Mouse (Mus musculus): ENCODE results near the gene Zranb3. TPM values are rescaled to one million over a fixed set of nuclear protein-coding genes. Genes with fewer than 3 reads are reported as not detected.

Gene Zranb3
- total and polyA plus RNA-seq, 2 experiments from 2014 or later: 2.7 to 4.1 TPM

DNA sequence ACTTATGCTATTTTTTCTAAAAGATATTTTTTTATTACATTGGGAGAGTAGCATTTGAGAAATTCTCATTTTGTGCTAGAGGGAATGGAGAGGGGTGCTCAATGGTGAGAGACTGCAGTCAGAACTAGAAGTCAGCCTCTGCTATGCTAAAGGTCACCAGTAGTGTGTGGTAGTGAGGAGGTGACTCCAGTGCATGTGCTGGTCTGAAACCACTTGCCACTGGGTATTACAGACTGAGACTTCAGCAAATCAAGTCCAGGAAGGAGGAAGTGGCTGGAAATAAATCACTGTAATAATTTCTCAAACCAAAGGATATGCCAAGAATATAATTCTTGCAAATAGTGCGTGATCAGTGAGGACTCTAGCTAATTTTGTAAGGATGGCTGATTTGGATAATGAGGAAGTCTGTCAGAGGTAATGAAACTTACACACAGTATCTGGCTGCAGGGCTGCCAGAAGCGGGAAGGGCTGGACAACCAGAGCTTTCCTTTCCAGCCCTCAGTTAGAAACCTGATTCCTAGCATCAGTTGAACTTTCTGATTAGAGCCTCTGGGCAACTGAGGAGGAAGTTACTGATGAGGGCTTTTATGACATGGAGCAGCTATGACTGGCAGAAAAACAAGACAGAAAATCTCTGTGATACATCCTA lies 121.8 kb downstream of the Zranb3 start:
- no peak overlapping the region for H3K4me2 ChIP-seq (ENCODE audit: low read depth)
- no peak overlapping the region for H3K9ac ChIP-seq
- DNase-seq (no peak), ATAC-seq (no peak)
- 65% methylated on average over 2 of the region's 2 CpGs for WGBS
- no peak overlapping the region for H3K27ac ChIP-seq (ENCODE audit: low read depth, low read length)
- H3K36me3 ChIP-seq (ENCODE audit: insufficient read depth): no peaks in the 10 kb centered on the region
- no peaks in the 10 kb centered on the region for H3K27me3 ChIP-seq (ENCODE audit: insufficient read depth, low read length)
- no peak; the same call in 1 of the 2 replicates for TF ChIP-seq CTCF (IDR thresholded peaks at IDR 0.05; ENCODE audit: low read depth)
- H3K9me3 ChIP-seq (ENCODE audit: low read length): no peaks in the 10 kb centered on the region
- no peak overlapping the region for H3K4me3 ChIP-seq (ENCODE audit: low read depth, low read length)
- no peaks in the 10 kb centered on the region for H3K4me1 ChIP-seq (ENCODE audit: insufficient read depth)

DNA sequence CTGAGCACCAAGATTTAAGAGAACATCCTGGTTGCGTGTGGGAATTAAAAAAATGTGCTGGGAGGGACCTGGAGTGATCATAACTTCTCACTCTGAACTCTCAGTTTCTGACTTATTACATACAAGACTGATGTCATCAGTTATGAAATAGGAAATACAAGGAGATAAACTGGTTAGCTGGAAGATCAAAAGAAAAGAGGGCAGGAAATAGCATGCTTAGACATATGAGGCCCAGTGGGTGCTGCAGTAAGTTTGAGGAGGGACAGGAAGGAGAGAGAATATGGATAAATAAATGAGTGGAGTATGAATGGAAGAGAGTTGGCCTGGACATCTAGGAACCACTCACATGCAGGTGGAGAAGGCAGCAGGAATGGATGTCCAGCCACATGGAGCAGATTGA lies 124.7 kb downstream of the Zranb3 start:
- WGBS: 95% methylated on average over 1 of the region's 1 CpGs
- Histone ChIP-seq H3K4me1 (ENCODE audit: insufficient read depth) (no peaks in the 10 kb centered on the region), H3K27me3 (ENCODE audit: insufficient read depth, low read length) (no peaks in the 10 kb centered on the region), H3K9ac (no peak overlapping the region), H3K9me3 (ENCODE audit: low read length) (no peaks in the 10 kb centered on the region), H3K4me2 (ENCODE audit: low read depth) (no peak overlapping the region), H3K36me3 (ENCODE audit: insufficient read depth) (no peaks in the 10 kb centered on the region), H3K27ac (ENCODE audit: low read depth, low read length) (no peak overlapping the region), H3K4me3 (ENCODE audit: low read depth, low read length) (no peak overlapping the region)
- no peak for TF ChIP-seq CTCF (IDR thresholded peaks at IDR 0.05; ENCODE audit: low read depth)
- DNase-seq: no peak
- no peak for ATAC-seq

DNA sequence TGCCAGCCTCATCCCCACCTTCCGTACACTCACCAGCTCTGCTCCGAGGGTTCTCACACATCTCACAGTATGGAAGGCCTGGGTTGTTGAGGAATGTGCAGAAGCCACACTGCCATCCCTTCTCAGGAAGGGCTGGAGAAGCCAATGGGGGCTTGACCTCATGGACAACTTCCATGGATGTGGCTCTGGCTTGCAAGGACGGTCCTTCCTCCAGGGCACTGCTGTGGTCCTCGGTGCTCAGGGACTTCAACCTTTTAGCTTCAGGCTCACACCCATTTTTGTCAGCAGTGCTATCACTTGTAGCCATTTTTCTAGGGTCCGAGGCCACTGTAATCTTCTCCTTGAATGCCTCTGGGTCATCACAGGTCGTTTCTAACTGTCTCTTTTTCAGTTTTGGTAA lies 126.7 kb downstream of the Zranb3 start:
- no peaks in the 10 kb centered on the region for H3K36me3 ChIP-seq (ENCODE audit: insufficient read depth)
- H3K27ac ChIP-seq (ENCODE audit: low read depth, low read length): peak overlapping the region; percentile 31; the same call in 1 of the 2 replicates
- no peak overlapping the region for H3K4me3 ChIP-seq (ENCODE audit: low read depth, low read length)
- H3K9me3 ChIP-seq (ENCODE audit: low read length): no peaks in the 10 kb centered on the region
- TF ChIP-seq CTCF (IDR thresholded peaks at IDR 0.05; ENCODE audit: low read depth): no peak
- no peaks in the 10 kb centered on the region for H3K4me1 ChIP-seq (ENCODE audit: insufficient read depth)
- 85% methylated on average over 6 of the region's 6 CpGs for WGBS
- H3K4me2 ChIP-seq (ENCODE audit: low read depth): no peak overlapping the region
- no peak overlapping the region for H3K9ac ChIP-seq
- ATAC-seq: no peak
- no peaks in the 10 kb centered on the region for H3K27me3 ChIP-seq (ENCODE audit: insufficient read depth, low read length)
- DNase-seq: no peak

DNA sequence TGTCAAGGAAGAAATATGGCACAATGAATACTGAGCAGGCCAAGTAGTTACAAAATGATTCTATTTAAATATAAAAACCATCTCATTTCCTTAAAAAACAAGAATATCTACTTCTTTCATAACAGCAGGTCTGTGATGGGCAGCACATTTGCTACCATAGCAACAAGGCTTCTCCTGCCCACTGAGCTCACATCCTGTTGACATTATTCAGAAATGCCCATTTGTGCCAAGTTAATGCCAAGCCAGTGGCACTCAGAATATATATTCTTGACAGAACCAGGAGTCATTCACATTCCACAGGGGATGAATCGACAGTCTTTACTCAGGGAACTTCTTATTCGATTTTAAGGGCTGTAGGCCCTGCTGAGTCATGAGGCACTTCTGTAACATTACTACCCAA lies 127.2 kb downstream of the Zranb3 start:
- H3K9me3 ChIP-seq (ENCODE audit: low read length): no peaks in the 10 kb centered on the region
- ATAC-seq (peak; percentile 89), DNase-seq (peak; percentile 59)
- H3K36me3 ChIP-seq (ENCODE audit: insufficient read depth): no peaks in the 10 kb centered on the region
- no peak for TF ChIP-seq CTCF (IDR thresholded peaks at IDR 0.05; ENCODE audit: low read depth)
- no peak overlapping the region for H3K9ac ChIP-seq
- H3K27me3 ChIP-seq (ENCODE audit: insufficient read depth, low read length): no peaks in the 10 kb centered on the region
- no peak overlapping the region for H3K4me3 ChIP-seq (ENCODE audit: low read depth, low read length)
- 59% methylated on average over 2 of the region's 2 CpGs for WGBS
- H3K4me2 ChIP-seq (ENCODE audit: low read depth): no peak overlapping the region
- peak overlapping the region; percentile 31; the same call in 1 of the 2 replicates for H3K27ac ChIP-seq (ENCODE audit: low read depth, low read length)
- no peaks in the 10 kb centered on the region for H3K4me1 ChIP-seq (ENCODE audit: insufficient read depth)

DNA sequence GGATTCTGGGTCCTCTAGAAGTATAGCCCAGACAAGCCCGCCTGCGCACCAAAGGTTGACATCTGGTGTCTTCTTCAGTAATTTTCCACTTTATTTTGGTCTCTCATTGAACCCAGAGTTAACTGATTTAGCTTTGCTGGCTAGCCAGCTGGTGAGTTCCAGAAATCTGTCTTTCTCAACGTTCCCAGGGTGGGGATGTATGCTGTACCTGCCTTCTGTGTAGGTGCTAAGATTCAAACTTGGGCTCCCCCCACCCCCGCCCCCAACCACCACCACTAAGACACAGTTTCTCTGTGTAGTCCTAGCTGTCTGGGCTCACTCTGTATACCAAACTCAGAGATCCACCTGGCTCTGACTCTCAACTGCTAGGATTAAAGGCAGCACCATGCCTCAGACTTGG lies 128.8 kb downstream of the Zranb3 start:
- H3K4me2 ChIP-seq (ENCODE audit: low read depth): no peak overlapping the region
- H3K36me3 ChIP-seq (ENCODE audit: insufficient read depth): no peaks in the 10 kb centered on the region
- no peak overlapping the region for H3K4me3 ChIP-seq (ENCODE audit: low read depth, low read length)
- WGBS: 89% methylated on average over 4 of the region's 4 CpGs
- no peak overlapping the region for H3K9ac ChIP-seq
- H3K27me3 ChIP-seq (ENCODE audit: insufficient read depth, low read length): no peaks in the 10 kb centered on the region
- no peaks in the 10 kb centered on the region for H3K9me3 ChIP-seq (ENCODE audit: low read length)
- no peaks in the 10 kb centered on the region for H3K4me1 ChIP-seq (ENCODE audit: insufficient read depth)
- DNase-seq (no peak), ATAC-seq (no peak)
- TF ChIP-seq CTCF (IDR thresholded peaks at IDR 0.05; ENCODE audit: low read depth): no peak
- H3K27ac ChIP-seq (ENCODE audit: low read depth, low read length): no peak overlapping the region

DNA sequence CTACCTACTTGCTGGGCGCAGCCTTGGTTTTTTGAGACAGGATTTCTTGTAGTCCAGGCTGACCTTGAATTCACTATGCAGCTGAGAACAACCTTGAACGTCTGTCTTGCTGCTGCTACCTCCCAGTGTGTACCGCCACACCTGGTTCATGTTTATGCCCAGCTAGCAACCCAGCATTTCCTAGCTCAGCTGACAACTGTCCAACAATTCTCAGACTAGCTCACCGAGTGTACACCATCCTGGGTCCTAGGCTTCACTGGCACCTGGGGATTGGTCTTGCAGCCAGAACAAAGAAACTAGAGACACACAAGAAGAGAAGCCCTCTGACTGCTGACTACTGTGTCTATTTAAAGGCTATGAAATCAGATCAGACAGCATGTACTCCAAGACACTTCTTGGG lies 132.0 kb downstream of the Zranb3 start:
- Histone ChIP-seq H3K27ac (ENCODE audit: low read depth, low read length) (no peak overlapping the region), H3K4me3 (ENCODE audit: low read depth, low read length) (no peak overlapping the region), H3K27me3 (ENCODE audit: insufficient read depth, low read length) (no peaks in the 10 kb centered on the region), H3K4me1 (ENCODE audit: insufficient read depth) (no peaks in the 10 kb centered on the region), H3K9me3 (ENCODE audit: low read length) (no peaks in the 10 kb centered on the region), H3K9ac (no peak overlapping the region), H3K4me2 (ENCODE audit: low read depth) (no peak overlapping the region), H3K36me3 (ENCODE audit: insufficient read depth) (no peaks in the 10 kb centered on the region)
- TF ChIP-seq CTCF (IDR thresholded peaks at IDR 0.05; ENCODE audit: low read depth): no peak
- no peak for ATAC-seq
- no peak for DNase-seq
- 92% methylated on average over 4 of the region's 4 CpGs for WGBS

DNA sequence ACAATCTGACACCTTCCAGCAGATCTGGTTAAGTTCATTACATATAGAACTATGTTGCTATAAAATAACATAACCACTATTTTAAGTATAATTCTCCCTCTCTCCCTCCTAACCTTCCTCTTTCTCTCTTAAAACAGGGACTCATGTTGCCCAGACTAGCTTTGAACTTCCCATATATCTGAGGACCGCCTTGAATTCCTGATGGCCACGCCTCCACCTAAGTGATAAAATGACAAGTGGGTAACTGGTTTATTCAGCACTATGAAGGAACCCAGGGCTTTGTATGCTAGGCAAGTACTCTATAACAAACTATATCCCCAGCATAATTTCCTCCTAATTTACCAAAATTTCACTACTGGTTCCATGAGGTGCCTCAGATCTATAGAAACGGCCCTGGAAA lies 139.5 kb downstream of the Zranb3 start:
- H3K9ac ChIP-seq: no peak overlapping the region
- peaks cover 17% of the 10 kb centered on the region for H3K4me1 ChIP-seq (ENCODE audit: insufficient read depth)
- no peaks in the 10 kb centered on the region for H3K27me3 ChIP-seq (ENCODE audit: insufficient read depth, low read length)
- H3K4me2 ChIP-seq (ENCODE audit: low read depth): no peak overlapping the region
- H3K4me3 ChIP-seq (ENCODE audit: low read depth, low read length): no peak overlapping the region
- WGBS: 92% methylated on average over 3 of the region's 3 CpGs
- H3K27ac ChIP-seq (ENCODE audit: low read depth, low read length): no peak overlapping the region
- DNase-seq: no peak
- TF ChIP-seq CTCF (IDR thresholded peaks at IDR 0.05; ENCODE audit: low read depth): no peak
- H3K36me3 ChIP-seq (ENCODE audit: insufficient read depth): no peaks in the 10 kb centered on the region
- no peak for ATAC-seq
- H3K9me3 ChIP-seq (ENCODE audit: low read length): no peaks in the 10 kb centered on the region

Measured in forebrain, postnatal 0 days (tissue).